Mouse (Mus musculus) liver, adult (tissue): ENCODE measurements around the gene Tbl2.

Source experiments
- GATA4 ChIP-seq: IDR thresholded peaks from 2 replicates; pipeline ENCODE4 v1.6.1; 2014; ENCODE audit warnings: mild to moderate bottlenecking, low read length; ENCODE audit not compliant: insufficient replicate concordance

Gene Tbl2

GRCm38 (mm10) chr5:135191620-135192019, 42.2 kb downstream of the Tbl2 start:
- TF ChIP-seq GATA4 = no peak

GRCm38 (mm10) chr5:135192431-135192830, 43.0 kb downstream of the Tbl2 start:
- no peak for TF ChIP-seq GATA4

- no peak for TF ChIP-seq GATA4
These were observed 46.9 kb downstream of the Tbl2 start for GRCm38 (mm10) chr5:135196367-135196766.

GRCm38 (mm10) chr5:135202763-135203162, 53.3 kb downstream of the Tbl2 start:
- TF ChIP-seq GATA4 = no peak

- TF ChIP-seq GATA4 = no peak
These were observed 58.7 kb downstream of the Tbl2 start for GRCm38 (mm10) chr5:135208197-135208596.
